Mouse (Mus musculus): ENCODE measurements around the gene Gm4791. TPM values are rescaled to one million over a fixed set of nuclear protein-coding genes. Genes with fewer than 3 reads are reported as not detected.

Gene Gm4791
- total RNA-seq (2023): not detected

DNA sequence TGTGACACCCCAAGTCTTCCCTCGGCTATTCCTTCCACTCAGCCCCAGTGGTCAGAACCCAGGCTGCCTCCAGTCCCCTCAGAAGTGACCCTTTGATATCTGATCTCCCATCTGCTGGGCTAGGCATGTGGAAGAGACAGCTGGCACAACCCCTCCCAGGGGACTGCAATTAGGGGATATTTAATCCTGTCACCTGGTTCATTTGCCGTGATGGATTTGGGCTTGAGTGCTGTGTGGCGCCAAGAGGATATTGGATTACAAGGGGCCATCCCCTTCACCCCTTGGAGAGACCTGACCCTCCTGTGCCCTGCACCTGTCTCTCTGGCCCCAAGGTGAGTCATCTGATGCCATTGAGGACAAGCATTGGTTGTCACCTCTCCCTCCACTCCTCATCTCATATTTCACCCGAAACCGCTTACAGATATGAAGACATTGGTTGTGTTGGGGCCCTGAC, at the start of gene Gm4791:
Gene Gm4791 (plus strand): TSS at position 404 of the 454 bp plus-strand sequence.

